Mouse (Mus musculus) ES-E14 (cell line): ENCODE measurements around the gene Brat1. TPM values are rescaled to one million over a fixed set of nuclear protein-coding genes. Genes with fewer than 3 reads are reported as not detected.

ENCODE experiments used
- DNase-seq: peaks from one replicate; pipeline ENCODE4 v3.0.0-alpha.2; 2013; ENCODE audit warnings: low read depth, low spot score
- H3K27ac ChIP-seq: 2 replicates; pipeline ENCODE4 v1.5.1; 2012; ENCODE audit warnings: low read depth, mild to moderate bottlenecking, low read length, moderate library complexity, mixed read lengths; ENCODE audit not compliant: poor library complexity, insufficient read depth, severe bottlenecking
- H3K36me3 ChIP-seq: 2 replicates; pipeline ENCODE4 v1.6.1; 2012; ENCODE audit warnings: mild to moderate bottlenecking, low read length, moderate library complexity, mixed read lengths; ENCODE audit not compliant: control insufficient read depth, poor library complexity, insufficient read depth, severe bottlenecking
- H3K4me1 ChIP-seq, 2 experiments: fragments of 150-350 bp in 1 of 2; sonication (generic) in 1 of 2; 2 replicates each; pipeline ENCODE4 v1.6.1; 2012; ENCODE audit warnings: low read length in 2 of 2, mild to moderate bottlenecking in 1 of 2, mixed read lengths in 1 of 2; ENCODE audit not compliant: control insufficient read depth in 2 of 2, insufficient read depth in 2 of 2, poor library complexity in 1 of 2
- H3K4me3 ChIP-seq, 2 experiments: fragments of 150-350 bp in 1 of 2; sonication (generic) in 1 of 2; 2 replicates each; pipeline ENCODE4 v1.5.1; 2012; ENCODE audit warnings: low read length in 2 of 2, low read depth in 1 of 2, mild to moderate bottlenecking in 1 of 2, mixed read lengths in 1 of 2; ENCODE audit not compliant: insufficient read depth in 1 of 2, poor library complexity in 1 of 2, severe bottlenecking in 1 of 2
- H3K9ac ChIP-seq: 2 replicates; pipeline ENCODE4 v1.6.1; 2012; ENCODE audit warnings: low read depth, mild to moderate bottlenecking, low read length, mixed read lengths; ENCODE audit not compliant: poor library complexity, insufficient read depth, severe bottlenecking
- H3K9me3 ChIP-seq: fragments of 150-350 bp; sonication (generic); 2 replicates; pipeline ENCODE4 v1.6.1; 2012; ENCODE audit warnings: low read depth, mild to moderate bottlenecking, low read length; ENCODE audit not compliant: control insufficient read depth, insufficient read depth
- CHD2 ChIP-seq: IDR thresholded peaks from 2 replicates; pipeline ENCODE4 v1.6.1; 2014; ENCODE audit warnings: mild to moderate bottlenecking, low read depth, low read length, inconsistent platforms
- HCFC1 ChIP-seq: IDR thresholded peaks from 2 replicates; pipeline ENCODE4 v1.6.1; 2012; ENCODE audit warnings: low read length, inconsistent platforms, borderline replicate concordance; ENCODE audit not compliant: insufficient read depth
- MAFK ChIP-seq: IDR thresholded peaks from 2 replicates; pipeline ENCODE4 v1.6.1; 2014; ENCODE audit warnings: mild to moderate bottlenecking, low read depth, low read length, inconsistent platforms; ENCODE audit not compliant: insufficient read depth
- ZC3H11A ChIP-seq: IDR thresholded peaks from 2 replicates; pipeline ENCODE4 v1.6.1; 2012; ENCODE audit warnings: low read depth, mild to moderate bottlenecking, inconsistent platforms, low read length, borderline replicate concordance
- ZNF384 ChIP-seq: IDR thresholded peaks from 2 replicates; pipeline ENCODE4 v1.6.1; 2012; ENCODE audit warnings: low read depth, low read length, inconsistent platforms
- in situ Hi-C, 2 experiments: fragments of 600-800 bp; cut with MboI; formaldehyde crosslinking; loops; one replicate each; pipeline ENCODE4 v1.15.1; 2025; ENCODE audit warnings: low sequenced_read_pairs in 2 of 2, inconsistent platforms in 1 of 2; ENCODE audit not compliant: unreplicated experiment in 2 of 2
- total RNA-seq: library from RNA; depleted of rRNA; stranded (reverse); fragments of 300-350 nt; gene quantifications from 2 replicates; pipeline ENCODE4 v1.2.3, GENCODE M21; 2012

Brat1 gene
- total RNA-seq, 1 experiment: 19.4 TPM

GRCm38 (mm10) chr5:140702618-140703175, 2.1 kb upstream of the Brat1 start:
- in situ Hi-C loops: no loop called here
- no peak for DNase-seq
- peaks cover 0 to 11% of the 10 kb centered on the region in 2 experiments; a peak in 3 of 4 replicates for H3K4me1 ChIP-seq
- H3K4me3 ChIP-seq: peak overlapping the region; percentile 72 to 74
- H3K36me3 ChIP-seq: peaks cover 2% of the 10 kb centered on the region; the same call in 1 of the 2 replicates
- TF ChIP-seq CHD2 (no peak), ZC3H11A (no peak), ZNF384 (no peak), MAFK (no peak), HCFC1 (no peak)
- H3K9ac ChIP-seq: peak overlapping the region; percentile 79
- peak overlapping the region; percentile 48; the same call in 1 of the 2 replicates for H3K27ac ChIP-seq
- no peaks in the 10 kb centered on the region for H3K9me3 ChIP-seq

GRCm38 (mm10) chr5:140703480-140704377, 1.1 kb upstream of the Brat1 start:
- in situ Hi-C loops: no loop called here
- peak; percentile 30 for DNase-seq

GRCm38 (mm10) chr5:140705501-140706171, 825 bp downstream of the Brat1 start:
- no peak for TF ChIP-seq ZNF384
- no peak for TF ChIP-seq HCFC1
- no peak for TF ChIP-seq MAFK
- TF ChIP-seq CHD2: no peak
- Histone ChIP-seq H3K27ac (peak overlapping the region; percentile 62), H3K9me3 (no peaks in the 10 kb centered on the region), H3K9ac (peak overlapping the region; percentile 83), H3K4me1 (no peaks in the 10 kb centered on the region; a peak in 1 of 4 replicates), H3K36me3 (peaks cover 10% of the 10 kb centered on the region), H3K4me3 (peak overlapping the region; percentile 81 to 86)
- DNase-seq: no peak
- in situ Hi-C loops: no loop called here

More at GRCm38 (mm10) chr5:140703480-140704377, 1.1 kb upstream of the Brat1 start:
- H3K4me3 ChIP-seq: peak overlapping the region; percentile 74 to 79
- H3K9ac ChIP-seq: peak overlapping the region; percentile 88
- peaks cover 4% of the 10 kb centered on the region; the same call in 1 of the 2 replicates for H3K36me3 ChIP-seq
- H3K4me1 ChIP-seq: peaks cover 0 to 11% of the 10 kb centered on the region in 2 experiments; a peak in 3 of 4 replicates
- H3K9me3 ChIP-seq: no peaks in the 10 kb centered on the region
- peak overlapping the region; percentile 96 for H3K27ac ChIP-seq
- no peak for TF ChIP-seq ZC3H11A
- TF ChIP-seq CHD2: no peak
- TF ChIP-seq ZNF384: no peak
- TF ChIP-seq HCFC1: no peak
- no peak for TF ChIP-seq MAFK

GRCm38 (mm10) chr5:140710315-140710714, 5.5 kb downstream of the Brat1 start:
- Histone ChIP-seq H3K27ac (no peak overlapping the region), H3K9ac (no peak overlapping the region), H3K36me3 (peaks cover 38% of the 10 kb centered on the region), H3K9me3 (no peaks in the 10 kb centered on the region), H3K4me3 (no peak overlapping the region), H3K4me1 (no peaks in the 10 kb centered on the region)
- in situ Hi-C loops: no loop called here
- no peak for TF ChIP-seq MAFK
- TF ChIP-seq CHD2: no peak
- no peak for TF ChIP-seq HCFC1
- no peak for TF ChIP-seq ZC3H11A
- TF ChIP-seq ZNF384: no peak
- DNase-seq: no peak
